Mouse (Mus musculus): ENCODE data around the gene Rasl11a. TPM values are rescaled to one million over a fixed set of nuclear protein-coding genes. Genes with fewer than 3 reads are reported as not detected.
"Not testable (repeated sequence)": the region's sequence is repeated elsewhere in the genome, so short reads cannot be mapped to it uniquely, and the experiment has no call there.

Gene Rasl11a
- polyA plus RNA-seq, 1 experiment from 2014 or later, result 4.3 TPM

DNA sequence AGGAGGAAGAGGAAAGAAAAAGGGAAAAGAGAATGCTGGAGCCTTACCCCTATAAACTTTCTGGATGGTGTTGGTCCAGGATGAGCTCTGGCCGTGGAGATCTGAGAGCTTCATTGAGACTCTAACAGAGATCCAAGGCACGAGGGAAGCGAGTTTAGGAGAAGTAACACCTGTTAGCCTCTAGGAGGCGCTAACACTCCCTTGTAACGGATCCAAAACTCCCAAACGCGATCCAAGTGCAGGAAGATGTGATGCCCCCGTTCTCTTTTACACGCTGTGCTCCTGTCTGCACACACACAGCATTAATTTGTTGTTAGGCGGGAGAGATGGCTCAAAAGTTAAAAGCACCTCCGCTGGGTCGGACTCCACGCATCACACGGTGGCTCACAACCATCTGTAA is 46.3 kb downstream of the Rasl11a start:
- H3K4me3 ChIP-seq (ENCODE audit: low read depth, low read length), result no peak overlapping the region
- WGBS, result 14% methylated on average over 14 of the region's 14 CpGs
- DNase-seq (ENCODE audit: low spot score) (no peak), ATAC-seq (replicated peaks; ENCODE audit: low FRiP score) (no peak)
- no peak overlapping the region for H3K27ac ChIP-seq (ENCODE audit: low read depth, low read length)
- H3K36me3 ChIP-seq (ENCODE audit: control insufficient read depth, insufficient read depth, low read length), result no peaks in the 10 kb centered on the region
- H3K9ac ChIP-seq (ENCODE audit: low read depth, low read length), result no peak overlapping the region
- no peaks in the 10 kb centered on the region for H3K27me3 ChIP-seq (replicated peaks; ENCODE audit: control insufficient read depth, insufficient read depth, low read length)
- H3K4me1 ChIP-seq (replicated peaks; ENCODE audit: control insufficient read depth, insufficient read depth, low read length), result no peaks in the 10 kb centered on the region
- peak overlapping the region; percentile 38 for H3K4me2 ChIP-seq
- H3K9me3 ChIP-seq (ENCODE audit: control insufficient read depth, low read length), result no peaks in the 10 kb centered on the region

- no peaks in the 10 kb centered on the region for H3K27me3 ChIP-seq (replicated peaks; ENCODE audit: control insufficient read depth, insufficient read depth, low read length)
- no peaks in the 10 kb centered on the region for H3K36me3 ChIP-seq (ENCODE audit: control insufficient read depth, insufficient read depth, low read length)
- H3K4me2 ChIP-seq, result no peak overlapping the region
- DNase-seq (ENCODE audit: low spot score) (no peak), ATAC-seq (replicated peaks; ENCODE audit: low FRiP score) (no peak)
- no peaks in the 10 kb centered on the region for H3K9me3 ChIP-seq (ENCODE audit: control insufficient read depth, low read length)
- no peaks in the 10 kb centered on the region for H3K4me1 ChIP-seq (replicated peaks; ENCODE audit: control insufficient read depth, insufficient read depth, low read length)
- 79% methylated on average over 4 of the region's 4 CpGs for WGBS
- H3K4me3 ChIP-seq (ENCODE audit: low read depth, low read length), result no peak overlapping the region
- H3K9ac ChIP-seq (ENCODE audit: low read depth, low read length), result no peak overlapping the region
- H3K27ac ChIP-seq (ENCODE audit: low read depth, low read length), result no peak overlapping the region
These were observed 48.0 kb downstream of the Rasl11a start for GRCm38 (mm10) chr5:146892904-146893303.

GRCm38 (mm10) chr5:146893478-146894182 is 48.8 kb downstream of the Rasl11a start:
- no peak overlapping the region for H3K9ac ChIP-seq (ENCODE audit: low read depth, low read length)
- H3K27ac ChIP-seq (ENCODE audit: low read depth, low read length), result no peak overlapping the region
- H3K4me3 ChIP-seq (ENCODE audit: low read depth, low read length), result no peak overlapping the region
- H3K4me2 ChIP-seq, result no peak overlapping the region
- H3K9me3 ChIP-seq (ENCODE audit: control insufficient read depth, low read length), result no peaks in the 10 kb centered on the region
- no peaks in the 10 kb centered on the region for H3K36me3 ChIP-seq (ENCODE audit: control insufficient read depth, insufficient read depth, low read length)
- H3K4me1 ChIP-seq (replicated peaks; ENCODE audit: control insufficient read depth, insufficient read depth, low read length), result no peaks in the 10 kb centered on the region
- no peaks in the 10 kb centered on the region for H3K27me3 ChIP-seq (replicated peaks; ENCODE audit: control insufficient read depth, insufficient read depth, low read length)
- 81% methylated on average over 11 of the region's 11 CpGs for WGBS
- ATAC-seq (replicated peaks; ENCODE audit: low FRiP score) (no peak), DNase-seq (ENCODE audit: low spot score) (no peak)

- not testable (repeated sequence) for ATAC-seq (replicated peaks; ENCODE audit: low FRiP score); H3K36me3 ChIP-seq (ENCODE audit: control insufficient read depth, insufficient read depth, low read length); H3K4me3 ChIP-seq (ENCODE audit: low read depth, low read length); DNase-seq (ENCODE audit: low spot score); H3K27ac ChIP-seq (ENCODE audit: low read depth, low read length); H3K9ac ChIP-seq (ENCODE audit: low read depth, low read length); H3K4me1 ChIP-seq (replicated peaks; ENCODE audit: control insufficient read depth, insufficient read depth, low read length); H3K27me3 ChIP-seq (replicated peaks; ENCODE audit: control insufficient read depth, insufficient read depth, low read length); H3K9me3 ChIP-seq (ENCODE audit: control insufficient read depth, low read length); H3K4me2 ChIP-seq
- WGBS, result 84% methylated on average over 12 of the region's 16 CpGs
These were observed 50.8 kb downstream of the Rasl11a start for GRCm38 (mm10) chr5:146895667-146896066.

- 63% methylated on average over 13 of the region's 13 CpGs for WGBS
- H3K9ac ChIP-seq (ENCODE audit: low read depth, low read length), result no peak overlapping the region
- H3K4me3 ChIP-seq (ENCODE audit: low read depth, low read length), result no peak overlapping the region
- DNase-seq (ENCODE audit: low spot score), result no peak
- no peak overlapping the region for H3K27ac ChIP-seq (ENCODE audit: low read depth, low read length)
- no peak overlapping the region for H3K4me2 ChIP-seq
- no peaks in the 10 kb centered on the region for H3K27me3 ChIP-seq (replicated peaks; ENCODE audit: control insufficient read depth, insufficient read depth, low read length)
- no peaks in the 10 kb centered on the region for H3K9me3 ChIP-seq (ENCODE audit: control insufficient read depth, low read length)
- ATAC-seq (replicated peaks; ENCODE audit: low FRiP score), result peak; percentile 40
- no peaks in the 10 kb centered on the region for H3K36me3 ChIP-seq (ENCODE audit: control insufficient read depth, insufficient read depth, low read length)
- H3K4me1 ChIP-seq (replicated peaks; ENCODE audit: control insufficient read depth, insufficient read depth, low read length), result no peaks in the 10 kb centered on the region
These were observed 52.1 kb downstream of the Rasl11a start for GRCm38 (mm10) chr5:146896973-146897372.

Other genes starting within 250 kb of the Rasl11a start
- 11.1 and 12.8 TPM in 2 replicates for gene Usp12, start 50.1 kb upstream of the Rasl11a start, polyA plus RNA-seq (2014; fragmentation: Nextera tagmentation; extraction: Ambion mirVana)
- gene Rpl21, start 12.2 kb upstream of the Rasl11a start, polyA plus RNA-seq (2014; fragmentation: Nextera tagmentation; extraction: Ambion mirVana), result 719 and 772 TPM in 2 replicates
- 152 and 158 TPM in 2 replicates for gene Gtf3a, start 103.6 kb downstream of the Rasl11a start, polyA plus RNA-seq (2014; fragmentation: Nextera tagmentation; extraction: Ambion mirVana)
- gene Mtif3, start 118.7 kb downstream of the Rasl11a start, polyA plus RNA-seq (2014; fragmentation: Nextera tagmentation; extraction: Ambion mirVana), result 23.2 and 25.0 TPM in 2 replicates
- 13.3 and 13.7 TPM in 2 replicates for gene Lnx2, start 231.5 kb downstream of the Rasl11a start, polyA plus RNA-seq (2014; fragmentation: Nextera tagmentation; extraction: Ambion mirVana)
- 180 and 182 TPM in 2 replicates for gene Polr1d, start 232.0 kb downstream of the Rasl11a start, polyA plus RNA-seq (2014; fragmentation: Nextera tagmentation; extraction: Ambion mirVana)

All from liver, embryonic 11.5 days (tissue).